18 mouse cellular contexts compared by ENCODE assay signal in the genomic region with DNA sequence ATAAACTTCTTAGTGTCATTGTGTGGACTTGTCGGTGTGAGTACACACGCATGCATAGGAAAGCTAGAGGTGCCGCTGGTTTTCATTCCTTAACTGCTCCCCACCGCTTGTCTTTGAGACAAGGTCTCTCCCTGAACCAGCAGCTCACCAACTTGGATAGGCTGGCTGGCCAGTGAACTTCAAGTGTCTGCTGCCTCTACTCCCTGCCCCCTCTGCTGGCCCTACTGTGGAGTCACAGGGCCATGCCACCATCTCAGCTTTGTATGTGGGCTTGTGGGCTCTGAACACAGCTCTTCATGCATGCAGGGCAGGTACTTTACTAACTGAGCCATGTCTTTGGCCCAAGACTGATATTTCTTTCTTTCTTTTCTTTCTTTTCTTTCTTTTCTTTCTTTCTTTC. TPM values are rescaled to one million over a fixed set of nuclear protein-coding genes. Genes with fewer than 3 reads are reported as not detected.
DNase-seq lines count a peak whose midpoint lies in the region; ATAC-seq and TF ChIP-seq lines count a peak whose summit lies in the region.
"Had no signal": no experiment of that assay in that cellular context is flagged by ENCODE, and none has a peak within 500 bp of the region (broad histone marks: within the 10 kb centered on the region; RNA-seq: fewer than 3 reads in every experiment).

No protein-coding gene starts in this region.

- no peaks in the 10 kb centered on the region for H3K4me1 ChIP-seq in liver, postnatal 0 days (ENCODE audit: insufficient read depth)
- no peaks in the 10 kb centered on the region for H3K4me1 ChIP-seq in ES-Bruce4 (ENCODE audit: control insufficient read depth, insufficient read depth, low read length)
- H3K4me1 ChIP-seq: heart, embryonic 12.5 days; hindbrain, embryonic 13.5 days; midbrain, embryonic 15.5 days; neural tube, embryonic 13.5 days had no signal

- no peak overlapping the region for H3K4me2 ChIP-seq in liver, postnatal 0 days (ENCODE audit: low read depth, low read length)
- H3K4me2 ChIP-seq: heart, embryonic 12.5 days; hindbrain, embryonic 13.5 days; midbrain, embryonic 15.5 days; neural tube, embryonic 13.5 days had no signal

- TF ChIP-seq EP300 in liver, postnatal 0 days (IDR thresholded peaks at IDR 0.05; ENCODE audit: low read depth) = no peak
- TF ChIP-seq EP300 in ES-Bruce4 (IDR thresholded peaks at IDR 0.05; ENCODE audit: insufficient read depth, low read depth, low read length) = no peak

- no peak overlapping the region for H3K9ac ChIP-seq in liver, postnatal 0 days (replicated peaks)
- H3K9ac ChIP-seq in ES-Bruce4 (ENCODE audit: low read depth, poor library complexity, severe bottlenecking) = no peak overlapping the region
- H3K9ac ChIP-seq: heart, embryonic 12.5 days; hindbrain, embryonic 13.5 days; midbrain, embryonic 15.5 days; neural tube, embryonic 13.5 days had no signal

- peak; percentile 42; the same call in 1 of the 2 replicates for TF ChIP-seq CTCF in liver, postnatal 0 days (IDR thresholded peaks at IDR 0.05; ENCODE audit: low read depth)
- peak; percentile 36 for TF ChIP-seq CTCF in ES-Bruce4 (IDR thresholded peaks at IDR 0.05; ENCODE audit: low read depth, low read length)

- no peaks in the 10 kb centered on the region for H3K36me3 ChIP-seq in liver, postnatal 0 days (replicated peaks; ENCODE audit: insufficient read depth, low read length)
- no peaks in the 10 kb centered on the region for H3K36me3 ChIP-seq in ES-Bruce4 (ENCODE audit: control insufficient read depth, insufficient read depth, low read length, poor library complexity, severe bottlenecking)
- H3K36me3 ChIP-seq: embryonic facial prominence, embryonic 10.5 days; heart, embryonic 12.5 days; hindbrain, embryonic 13.5 days; midbrain, embryonic 15.5 days; neural tube, embryonic 13.5 days had no signal

- no peaks in the 10 kb centered on the region; the same call in 1 of the 2 replicates for H3K9me3 ChIP-seq in liver, postnatal 0 days (ENCODE audit: low read length)
- no peaks in the 10 kb centered on the region for H3K9me3 ChIP-seq in ES-Bruce4 (replicated peaks; ENCODE audit: control insufficient read depth, insufficient read depth, low read length, poor library complexity, severe bottlenecking)
- H3K9me3 ChIP-seq: embryonic facial prominence, embryonic 10.5 days; hindbrain, embryonic 13.5 days; midbrain, embryonic 15.5 days; neural tube, embryonic 13.5 days had no signal

- TF ChIP-seq POLR2A in ES-Bruce4 (IDR thresholded peaks at IDR 0.05; ENCODE audit: insufficient read depth, low read length) = no peak

- no peak overlapping the region for H3K4me3 ChIP-seq in liver, postnatal 0 days (ENCODE audit: low read depth, low read length)
- no peak overlapping the region for H3K4me3 ChIP-seq in ES-Bruce4 (ENCODE audit: low read depth, low read length)
- H3K4me3 ChIP-seq: embryonic facial prominence, embryonic 10.5 days; gastrocnemius, adult 2 months; heart, embryonic 12.5 days; hindbrain, embryonic 13.5 days; midbrain, embryonic 15.5 days; neural tube, embryonic 13.5 days had no signal

- no peak overlapping the region for H3K27ac ChIP-seq in liver, postnatal 0 days (ENCODE audit: low read depth)
- no peak overlapping the region for H3K27ac ChIP-seq in ES-Bruce4 (ENCODE audit: insufficient read depth, low read length)
- H3K27ac ChIP-seq: embryonic facial prominence, embryonic 10.5 days; gastrocnemius, adult 2 months; hindbrain, embryonic 13.5 days; midbrain, embryonic 15.5 days; neural tube, embryonic 13.5 days had no signal

- no peak for DNase-seq in liver, postnatal 0 days
- DNase-seq in liver (no peak), ZHBTc4 (ENCODE audit: low read depth, low spot score) (peak; percentile 54)
- no peak for DNase-seq in adrenal gland, postnatal 10 days
- DNase-seq in spleen, postnatal 4 days (ENCODE audit: low spot score in 2 of 2) = no peak
- DNase-seq: cerebellum, adult 8-10 months; gastrocnemius, adult 2 months; layer of hippocampus, adult 9-11 months; lung, postnatal 10 days had no signal

- ATAC-seq in liver, postnatal 0 days = no peak
- ATAC-seq in megakaryocyte, adult 5-6 weeks (ENCODE audit: poor library complexity, severe bottlenecking) = peak; percentile 63
- ATAC-seq: midbrain, embryonic 15.5 days had no signal

- 86% methylated on average over 4 of the region's 4 CpGs for WGBS in liver, postnatal 0 days (ENCODE audit: insufficient replicate concordance)

- no peaks in the 10 kb centered on the region for H3K27me3 ChIP-seq in liver, postnatal 0 days (ENCODE audit: insufficient read depth, low read length)
- no peaks in the 10 kb centered on the region for H3K27me3 ChIP-seq in ES-Bruce4 (ENCODE audit: control insufficient read depth, insufficient read depth, low read length, poor library complexity, severe bottlenecking)
- H3K27me3 ChIP-seq: heart, embryonic 12.5 days; hindbrain, embryonic 13.5 days; midbrain, embryonic 15.5 days; neural tube, embryonic 13.5 days had no signal

RNA-seq across cellular contexts. Expression of a gene that starts 2.0 kb away (rescaled TPM):
- polyA plus RNA-seq in liver, postnatal 0 days (2015; fragmentation: Nextera tagmentation; extraction: Ambion mirVana) = not detected in 2 replicates
- polyA plus RNA-seq in ES-Bruce4 (2011; ENCODE audit: insufficient read depth, insufficient read length, low read depth, missing spikeins) = not detected in 2 replicates
- total RNA-seq in megakaryocyte, adult 5-6 weeks (2015) = not detected in 2 replicates
- total RNA-seq in megakaryocyte, adult 5-6 weeks (2017) = not detected in 2 replicates
- not detected for total RNA-seq in adrenal gland, postnatal 10 days (2021)
- total RNA-seq: adrenal gland, postnatal 4 days; gastrocnemius, adult 2 months had no signal
- polyA plus RNA-seq: embryonic facial prominence, embryonic 10.5 days; heart, embryonic 12.5 days; hindbrain, embryonic 13.5 days; limb, embryonic 11.5 days; midbrain, embryonic 15.5 days; neural tube, embryonic 13.5 days had no signal

RNA-seq across cellular contexts. Expression of a gene that starts 42.4 kb away (rescaled TPM):
- 11.8 and 12.3 TPM in 2 replicates for polyA plus RNA-seq in liver, postnatal 0 days (2015; fragmentation: Nextera tagmentation; extraction: Ambion mirVana)
- polyA plus RNA-seq in ES-Bruce4 (2011; ENCODE audit: insufficient read depth, insufficient read length, low read depth, missing spikeins) = 17.6 and 18.9 TPM in 2 replicates
- total RNA-seq in megakaryocyte, adult 5-6 weeks (2015) = 29.5 and 31.1 TPM in 2 replicates
- total RNA-seq in megakaryocyte, adult 5-6 weeks (2017) = 18.7 and 18.8 TPM in 2 replicates
- 10 to 100 TPM; 33.0 to 34.6 TPM for total RNA-seq in adrenal gland, postnatal 10 days (2021)

RNA-seq across cellular contexts. Expression of a gene that starts 43.7 kb away (rescaled TPM):
- polyA plus RNA-seq in liver, postnatal 0 days (2015; fragmentation: Nextera tagmentation; extraction: Ambion mirVana) = not detected in 2 replicates
- not detected in 2 replicates for polyA plus RNA-seq in ES-Bruce4 (2011; ENCODE audit: insufficient read depth, insufficient read length, low read depth, missing spikeins)
- not detected in 2 replicates for total RNA-seq in megakaryocyte, adult 5-6 weeks (2015)
- total RNA-seq in megakaryocyte, adult 5-6 weeks (2017) = not detected in 2 replicates
- total RNA-seq in adrenal gland, postnatal 10 days (2021) = not detected
- total RNA-seq: adrenal gland, postnatal 4 days; gastrocnemius, adult 2 months had no signal
- polyA plus RNA-seq: heart, embryonic 12.5 days; hindbrain, embryonic 13.5 days; limb, embryonic 11.5 days; neural tube, embryonic 13.5 days had no signal
